Mouse (Mus musculus) embryonic facial prominence, embryonic 10.5 days (tissue): ENCODE results near the gene Vegfb. TPM values are rescaled to one million over a fixed set of nuclear protein-coding genes. Genes with fewer than 3 reads are reported as not detected.
A peak's percentile ranks its signal among the peaks of the same experiment; 100 is the strongest.

Source experiments
- DNase-seq: peaks from one replicate; pipeline ENCODE4 v3.0.0-alpha.2; 2017; ENCODE audit warnings: low spot score
- H3K27ac ChIP-seq: fragments of 300-500 bp; sonication (generic); replicated peaks from 2 replicates; pipeline ENCODE4 v1.5.1; 2016; ENCODE audit warnings: mild to moderate bottlenecking
- H3K27me3 ChIP-seq: fragments of 300-500 bp; sonication (generic); replicated peaks from 2 replicates; pipeline ENCODE4 v1.6.1; 2016; ENCODE audit warnings: low read depth, mild to moderate bottlenecking; ENCODE audit not compliant: poor library complexity, severe bottlenecking
- H3K36me3 ChIP-seq: fragments of 300-500 bp; sonication (generic); replicated peaks from 2 replicates; pipeline ENCODE4 v1.6.1; 2016; ENCODE audit warnings: mild to moderate bottlenecking, moderate library complexity
- H3K4me1 ChIP-seq: fragments of 300-500 bp; sonication (generic); 2 replicates; pipeline ENCODE4 v1.6.1; 2016
- H3K4me3 ChIP-seq: fragments of 300-500 bp; sonication (generic); 2 replicates; pipeline ENCODE4 v1.5.1; 2016; ENCODE audit warnings: mild to moderate bottlenecking, moderate library complexity
- H3K9me3 ChIP-seq: fragments of 300-500 bp; sonication (generic); 2 replicates; pipeline ENCODE4 v1.6.1; 2016; ENCODE audit warnings: mild to moderate bottlenecking
- WGBS: fragments of 180-500 bp; shearing (Covaris S2); methylation state at CpG from one replicate; pipeline ENCODE4 v1.1.7; 2016; 5-methylcytosine and 5-hydroxymethylcytosine counted together
- polyA plus RNA-seq: library from polyadenylated mRNA; unstranded; fragments of >200 nt; fragmentation: Nextera tagmentation; extraction: Ambion mirVana; gene quantifications from 2 replicates; pipeline ENCODE4 v1.2.1, GENCODE M21; 2016

The Vegfb gene
- polyA plus RNA-seq, 1 experiment from 2014 or later, result 36.9 TPM

- peak overlapping the region; percentile 96 for H3K27ac ChIP-seq
- peaks cover 43% of the 10 kb centered on the region for H3K4me1 ChIP-seq
- peaks cover 35% of the 10 kb centered on the region for H3K36me3 ChIP-seq
- DNase-seq, result no peak
- peak overlapping the region; percentile 95 for H3K4me3 ChIP-seq
- no peaks in the 10 kb centered on the region for H3K27me3 ChIP-seq
- H3K9me3 ChIP-seq, result no peaks in the 10 kb centered on the region
- WGBS, result 5% methylated on average over 8 of the region's 8 CpGs
Measured at GRCm38 (mm10) chr19:6987904-6988285, 444 bp upstream of the Vegfb start.

GRCm38 (mm10) chr19:6985951-6986708 is 1.3 kb downstream of the Vegfb start:
- peak overlapping the region; percentile 95 for H3K4me3 ChIP-seq
- DNase-seq, result no peak
- H3K36me3 ChIP-seq, result peaks cover 48% of the 10 kb centered on the region
- no peaks in the 10 kb centered on the region for H3K27me3 ChIP-seq
- H3K27ac ChIP-seq, result peak overlapping the region; percentile 96
- WGBS, result 81% methylated on average over 10 of the region's 10 CpGs
- H3K9me3 ChIP-seq, result no peaks in the 10 kb centered on the region
- H3K4me1 ChIP-seq, result peaks cover 31% of the 10 kb centered on the region

- Histone ChIP-seq H3K36me3 (peaks cover 48% of the 10 kb centered on the region), H3K27me3 (no peaks in the 10 kb centered on the region), H3K4me1 (peaks cover 37% of the 10 kb centered on the region), H3K4me3 (peak overlapping the region; percentile 30; the same call in 1 of the 2 replicates), H3K9me3 (no peaks in the 10 kb centered on the region), H3K27ac (no peak overlapping the region)
- DNase-seq, result no peak
- WGBS, result 84% methylated on average over 19 of the region's 19 CpGs
Measured at GRCm38 (mm10) chr19:6985300-6985699, 2.2 kb downstream of the Vegfb start.

- peaks cover 50% of the 10 kb centered on the region for H3K36me3 ChIP-seq
- 82% methylated on average over 5 of the region's 5 CpGs for WGBS
- no peaks in the 10 kb centered on the region for H3K9me3 ChIP-seq
- H3K4me3 ChIP-seq, result 0 out of 2 replicates have a peak overlapping the region, but pooled peaks have one; percentile 5
- no peak overlapping the region for H3K27ac ChIP-seq
- H3K27me3 ChIP-seq, result no peaks in the 10 kb centered on the region
- peaks cover 48% of the 10 kb centered on the region for H3K4me1 ChIP-seq
- no peak for DNase-seq
Measured at GRCm38 (mm10) chr19:6983621-6984020, 3.8 kb downstream of the Vegfb start.

- peak overlapping the region; percentile 92 for H3K4me3 ChIP-seq
- no peak overlapping the region for H3K27ac ChIP-seq
- H3K4me1 ChIP-seq, result peaks cover 50% of the 10 kb centered on the region
- H3K27me3 ChIP-seq, result no peaks in the 10 kb centered on the region
- no peaks in the 10 kb centered on the region for H3K9me3 ChIP-seq
- 92% methylated on average over 4 of the region's 4 CpGs for WGBS
- DNase-seq, result no peak
- peaks cover 72% of the 10 kb centered on the region for H3K36me3 ChIP-seq
Measured at GRCm38 (mm10) chr19:6981465-6981864, 6.0 kb downstream of the Vegfb start.

GRCm38 (mm10) chr19:6980381-6981093 is 6.9 kb downstream of the Vegfb start, which contains the start of gene Fkbp2:
Gene Fkbp2 (minus strand): TSS chr19:6980501.
- DNase-seq, result peak; percentile 98
- H3K9me3 ChIP-seq, result no peaks in the 10 kb centered on the region
- peak within 1 kb of the TSS; percentile 98 for H3K27ac ChIP-seq
- peaks cover 52% of the 10 kb centered on the region for H3K4me1 ChIP-seq
- no peaks in the 10 kb centered on the region for H3K27me3 ChIP-seq
- WGBS, result 2% methylated on average over 38 of the region's 38 CpGs
- peaks cover 71% of the 10 kb centered on the region for H3K36me3 ChIP-seq
- H3K4me3 ChIP-seq, result peak within 1 kb of the TSS; percentile 92

GRCm38 (mm10) chr19:6979486-6980380 is 7.7 kb downstream of the Vegfb start:
- under 1% methylated on average over 59 of the region's 59 CpGs for WGBS
- DNase-seq, result peak; percentile 100
- peak overlapping the region; percentile 92 for H3K4me3 ChIP-seq
- no peaks in the 10 kb centered on the region for H3K27me3 ChIP-seq
- H3K27ac ChIP-seq, result peak overlapping the region; percentile 98
- H3K9me3 ChIP-seq, result no peaks in the 10 kb centered on the region
- peaks cover 63% of the 10 kb centered on the region for H3K36me3 ChIP-seq
- peaks cover 52% of the 10 kb centered on the region for H3K4me1 ChIP-seq

- H3K27ac ChIP-seq, result peak overlapping the region; percentile 98
- H3K4me1 ChIP-seq, result peaks cover 53% of the 10 kb centered on the region
- no peaks in the 10 kb centered on the region for H3K9me3 ChIP-seq
- peaks cover 57% of the 10 kb centered on the region for H3K36me3 ChIP-seq
- 13% methylated on average over 11 of the region's 11 CpGs for WGBS
- H3K27me3 ChIP-seq, result no peaks in the 10 kb centered on the region
- peak overlapping the region; percentile 92 for H3K4me3 ChIP-seq
- DNase-seq, result peak; percentile 37
Measured at GRCm38 (mm10) chr19:6979001-6979479, 8.4 kb downstream of the Vegfb start.

- 58% methylated on average over 3 of the region's 3 CpGs for WGBS
- DNase-seq, result no peak
- Histone ChIP-seq H3K9me3 (no peaks in the 10 kb centered on the region), H3K27ac (0 out of 2 replicates have a peak overlapping the region, but pooled peaks have one; percentile 40), H3K27me3 (no peaks in the 10 kb centered on the region), H3K36me3 (peaks cover 53% of the 10 kb centered on the region), H3K4me3 (peak overlapping the region; percentile 92), H3K4me1 (peaks cover 57% of the 10 kb centered on the region)
Measured at GRCm38 (mm10) chr19:6978639-6978974, 8.8 kb downstream of the Vegfb start.

- no peaks in the 10 kb centered on the region for H3K9me3 ChIP-seq
- no peak for DNase-seq
- 90% methylated on average over 13 of the region's 13 CpGs for WGBS
- H3K36me3 ChIP-seq, result peaks cover 47% of the 10 kb centered on the region
- peak overlapping the region; percentile 40; the same call in 1 of the 2 replicates for H3K27ac ChIP-seq
- H3K4me1 ChIP-seq, result peaks cover 60% of the 10 kb centered on the region
- H3K27me3 ChIP-seq, result no peaks in the 10 kb centered on the region
- H3K4me3 ChIP-seq, result peak overlapping the region; percentile 92
Measured at GRCm38 (mm10) chr19:6977759-6978638, 9.5 kb downstream of the Vegfb start.
